8 mouse cellular contexts compared by ENCODE assay signal in the genomic region with DNA sequence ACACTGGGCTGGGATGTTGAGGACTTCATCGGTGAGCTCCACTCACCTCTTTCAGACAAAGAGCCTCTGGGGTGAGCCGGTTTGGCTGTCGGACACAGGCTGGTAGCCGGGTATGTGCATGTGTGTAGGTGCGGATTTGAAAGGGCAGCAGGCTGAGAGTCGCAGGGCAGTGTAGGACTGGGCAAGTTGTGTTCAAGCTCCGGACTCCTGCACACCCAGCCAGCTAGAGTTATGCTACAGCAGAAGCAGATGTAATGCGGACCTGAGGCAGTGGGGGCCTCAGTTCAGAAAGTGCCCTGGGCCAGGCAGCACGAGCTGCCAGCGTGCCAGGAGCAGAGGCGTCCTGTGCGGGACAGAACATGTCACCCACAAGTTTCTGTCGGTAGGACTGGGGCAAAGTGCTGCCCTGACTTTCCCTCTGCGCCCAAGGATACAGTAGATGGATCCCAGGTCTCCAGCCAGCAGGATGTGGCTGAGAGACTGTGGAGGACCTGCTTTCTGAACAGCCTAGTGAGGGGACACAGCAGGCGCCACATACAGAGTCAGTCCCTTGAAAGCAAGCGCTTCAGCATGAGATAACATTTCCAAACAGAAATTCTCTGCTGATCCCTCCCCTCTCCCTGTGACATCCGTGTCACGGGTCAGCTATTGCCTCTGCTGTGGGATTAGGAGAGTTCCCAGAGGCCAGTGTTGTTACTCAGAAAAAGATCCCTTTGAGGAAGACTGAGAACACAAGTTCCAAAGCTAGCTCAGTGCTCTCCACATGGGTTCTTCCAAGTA. TPM values are rescaled to one million over a fixed set of nuclear protein-coding genes. Genes with fewer than 3 reads are reported as not detected.
DNase-seq lines count a peak whose midpoint lies in the region; ATAC-seq and TF ChIP-seq lines count a peak whose summit lies in the region.

No protein-coding gene starts in this region.

- no peak overlapping the region for H3K4me3 ChIP-seq in layer of hippocampus, adult 2 months
- H3K4me3 ChIP-seq in forebrain, embryonic 14.5 days (ENCODE audit: low read depth, low read length), result peak overlapping the region; percentile 37
- peak overlapping the region; percentile 28 for H3K4me3 ChIP-seq in midbrain, embryonic 15.5 days

- peaks cover 27% of the 10 kb centered on the region for H3K4me1 ChIP-seq in forebrain, embryonic 14.5 days (ENCODE audit: control insufficient read depth, insufficient read depth, low read length)
- peaks cover 32% of the 10 kb centered on the region for H3K4me1 ChIP-seq in midbrain, embryonic 15.5 days

- peak overlapping the region; percentile 71 for H3K4me2 ChIP-seq in forebrain, embryonic 14.5 days (ENCODE audit: low read length)
- peak overlapping the region; percentile 46 for H3K4me2 ChIP-seq in midbrain, embryonic 15.5 days

- ATAC-seq in forebrain, embryonic 14.5 days, result 0 out of 2 replicates have a peak, but pooled peaks have one; percentile 4
- peak; percentile 15; the same call in 1 of the 2 replicates for ATAC-seq in midbrain, embryonic 15.5 days (replicated peaks)

- no peak for TF ChIP-seq CTCF in layer of hippocampus, adult 2 months (conservative IDR thresholded peaks at IDR 0.05)

- H3K9me3 ChIP-seq in forebrain, embryonic 14.5 days (replicated peaks; ENCODE audit: control insufficient read depth, low read length), result no peaks in the 10 kb centered on the region
- no peaks in the 10 kb centered on the region for H3K9me3 ChIP-seq in midbrain, embryonic 15.5 days

- peak overlapping the region; percentile 72 for H3K9ac ChIP-seq in forebrain, embryonic 14.5 days (ENCODE audit: low read length)
- peak overlapping the region; percentile 36 for H3K9ac ChIP-seq in midbrain, embryonic 15.5 days

- no peaks in the 10 kb centered on the region for H3K27me3 ChIP-seq in forebrain, embryonic 14.5 days (replicated peaks; ENCODE audit: control insufficient read depth, insufficient read depth, low read length)
- H3K27me3 ChIP-seq in midbrain, embryonic 15.5 days (replicated peaks), result no peaks in the 10 kb centered on the region

- 8% methylated on average over 18 of the region's 18 CpGs for WGBS in forebrain, embryonic 14.5 days
- whole genome bisulfite sequencing in midbrain, embryonic 15.5 days, result 8% methylated on average over 18 of the region's 18 CpGs

- H3K36me3 ChIP-seq in forebrain, embryonic 14.5 days (ENCODE audit: control insufficient read depth, insufficient read depth, low read length), result peaks cover 6% of the 10 kb centered on the region; the same call in 1 of the 2 replicates
- no peaks in the 10 kb centered on the region for H3K36me3 ChIP-seq in midbrain, embryonic 15.5 days (replicated peaks)

- DNase-seq in layer of hippocampus, adult 2 months (ENCODE audit: low spot score in 2 of 2), result no peak
- no peak for DNase-seq in layer of hippocampus, adult 11-12 months (ENCODE audit: low spot score)
- no peak for DNase-seq in forebrain, embryonic 14.5 days (ENCODE audit: low spot score)
- DNase-seq in kidney, adult 9 months, result peak; percentile 43
- DNase-seq in frontal cortex, postnatal 36 days (ENCODE audit: low spot score in 2 of 2), result no peak
- DNase-seq in layer of hippocampus, postnatal 10 days (ENCODE audit: low spot score in 2 of 2), result no peak
- DNase-seq in adrenal gland, adult 2 months, result no peak

- H3K27ac ChIP-seq in layer of hippocampus, adult 2 months, result peak overlapping the region; percentile 9; the same call in 1 of the 2 replicates
- H3K27ac ChIP-seq in forebrain, embryonic 14.5 days (ENCODE audit: low read depth, low read length), result peak overlapping the region; percentile 91; the same call in 1 of the 2 replicates
- peak overlapping the region; percentile 71 for H3K27ac ChIP-seq in midbrain, embryonic 15.5 days

RNA-seq across cellular contexts. Expression of a gene that starts 1.0 kb away (rescaled TPM):
- total RNA-seq in layer of hippocampus, adult 2 months (2021), result 1 to 10 TPM in 1 of 2 experiments, under 1 TPM in 1; 0.81 to 2.2 TPM
- 8.0 and 12.0 TPM in 2 replicates for polyA plus RNA-seq in forebrain, embryonic 14.5 days (2014; fragmentation: Nextera tagmentation; extraction: Ambion mirVana)
- polyA plus RNA-seq in midbrain, embryonic 15.5 days (2015; fragmentation: Nextera tagmentation; extraction: Ambion mirVana), result 16.2 and 19.3 TPM in 2 replicates
- total RNA-seq in layer of hippocampus, postnatal 10 days (2021), result 1 to 10 TPM; 3.7 to 7.2 TPM
- 10 to 100 TPM; 24.0 to 48.3 TPM for total RNA-seq in adrenal gland, adult 2 months (2021)
- polyA plus RNA-seq in adrenal gland, adult 2 months (2012; rRNA removed), result 32.5 and 35.7 TPM in 2 replicates

Comparison
In these comparisons a context has a peak if more than half of its experiments do, and no peak if none do; other contexts are left out.
1. H3K27ac ChIP-seq: peak in every context shown above with its lines; median percentile 91 in forebrain, embryonic 14.5 days; 71 in midbrain, embryonic 15.5 days; 9 in layer of hippocampus, adult 2 months.